Mouse (Mus musculus): ENCODE measurements at regions not wholly inside any gene's neighbourhood (a gene's known extent, or its start where the extent isn't known, plus 50 kb on each side); places are given as distances from the start of the nearest gene placed in this dataset.

- Histone ChIP-seq H3K4me3 (replicated peaks; ENCODE audit: low read length) (no peak overlapping the region), H3K36me3 (ENCODE audit: control insufficient read depth, insufficient read depth) (no peaks in the 10 kb centered on the region), H3K27me3 (replicated peaks; ENCODE audit: control insufficient read depth, insufficient read depth, low read length) (no peaks in the 10 kb centered on the region), H3K4me1 (replicated peaks; ENCODE audit: control insufficient read depth, insufficient read depth, low read length) (no peaks in the 10 kb centered on the region), H3K9ac (replicated peaks; ENCODE audit: low read depth, low read length) (no peak overlapping the region), H3K27ac (ENCODE audit: low read length) (no peak overlapping the region), H3K4me2 (ENCODE audit: low read length) (no peak overlapping the region), H3K9me3 (ENCODE audit: control insufficient read depth, low read length) (no peaks in the 10 kb centered on the region)
- ATAC-seq = no peak
- 10% methylated on average over 2 of the region's 2 CpGs for WGBS
Observed at GRCm38 (mm10) chrX:77009336-77009735, 406.6 kb upstream of the Cldn34d start.

GRCm38 (mm10) chrX:77013890-77014289 lies 411.2 kb upstream of the Cldn34d start:
- no peak overlapping the region for H3K27ac ChIP-seq (ENCODE audit: low read length)

GRCm38 (mm10) chrX:77050401-77051381 lies 448.0 kb upstream of the Cldn34d start:
- Histone ChIP-seq H3K9me3 (ENCODE audit: control insufficient read depth, low read length) (no peaks in the 10 kb centered on the region), H3K4me3 (replicated peaks; ENCODE audit: low read length) (no peak overlapping the region), H3K4me2 (ENCODE audit: low read length) (no peak overlapping the region), H3K4me1 (replicated peaks; ENCODE audit: control insufficient read depth, insufficient read depth, low read length) (peaks cover 7% of the 10 kb centered on the region; the same call in 1 of the 2 replicates), H3K9ac (replicated peaks; ENCODE audit: low read depth, low read length) (no peak overlapping the region), H3K27ac (ENCODE audit: low read length) (0 out of 2 replicates have a peak overlapping the region, but pooled peaks have one; percentile 3), H3K36me3 (ENCODE audit: control insufficient read depth, insufficient read depth) (no peaks in the 10 kb centered on the region), H3K27me3 (replicated peaks; ENCODE audit: control insufficient read depth, insufficient read depth, low read length) (no peaks in the 10 kb centered on the region)
- peak; percentile 95 for ATAC-seq
- WGBS = 25% methylated on average over 5 of the region's 5 CpGs

More at GRCm38 (mm10) chrX:77013890-77014289, 411.2 kb upstream of the Cldn34d start:
- no peaks in the 10 kb centered on the region for H3K9me3 ChIP-seq (ENCODE audit: control insufficient read depth, low read length)
- WGBS = 72% methylated on average over 1 of the region's 1 CpGs
- no peak overlapping the region for H3K4me2 ChIP-seq (ENCODE audit: low read length)
- H3K4me1 ChIP-seq (replicated peaks; ENCODE audit: control insufficient read depth, insufficient read depth, low read length) = no peaks in the 10 kb centered on the region
- no peak overlapping the region for H3K4me3 ChIP-seq (replicated peaks; ENCODE audit: low read length)
- H3K27me3 ChIP-seq (replicated peaks; ENCODE audit: control insufficient read depth, insufficient read depth, low read length) = no peaks in the 10 kb centered on the region
- no peak overlapping the region for H3K9ac ChIP-seq (replicated peaks; ENCODE audit: low read depth, low read length)
- ATAC-seq = peak; percentile 33; the same call in 1 of the 2 replicates
- no peaks in the 10 kb centered on the region for H3K36me3 ChIP-seq (ENCODE audit: control insufficient read depth, insufficient read depth)

GRCm38 (mm10) chrX:77052036-77052435 lies 449.3 kb upstream of the Cldn34d start:
- 68% methylated on average over 1 of the region's 1 CpGs for WGBS
- no peak for ATAC-seq
- H3K4me2 ChIP-seq (ENCODE audit: low read length) = no peak overlapping the region
- H3K9ac ChIP-seq (replicated peaks; ENCODE audit: low read depth, low read length) = no peak overlapping the region
- no peaks in the 10 kb centered on the region for H3K36me3 ChIP-seq (ENCODE audit: control insufficient read depth, insufficient read depth)
- H3K4me3 ChIP-seq (replicated peaks; ENCODE audit: low read length) = no peak overlapping the region
- no peak overlapping the region for H3K27ac ChIP-seq (ENCODE audit: low read length)
- H3K27me3 ChIP-seq (replicated peaks; ENCODE audit: control insufficient read depth, insufficient read depth, low read length) = no peaks in the 10 kb centered on the region
- H3K9me3 ChIP-seq (ENCODE audit: control insufficient read depth, low read length) = no peaks in the 10 kb centered on the region
- peaks cover 7% of the 10 kb centered on the region; the same call in 1 of the 2 replicates for H3K4me1 ChIP-seq (replicated peaks; ENCODE audit: control insufficient read depth, insufficient read depth, low read length)

- no peak overlapping the region for H3K27ac ChIP-seq (ENCODE audit: low read length)
- no peaks in the 10 kb centered on the region for H3K4me1 ChIP-seq (replicated peaks; ENCODE audit: control insufficient read depth, insufficient read depth, low read length)
- 73% methylated on average over 4 of the region's 4 CpGs for WGBS
- no peaks in the 10 kb centered on the region for H3K36me3 ChIP-seq (ENCODE audit: control insufficient read depth, insufficient read depth)
- H3K9me3 ChIP-seq (ENCODE audit: control insufficient read depth, low read length) = no peaks in the 10 kb centered on the region
- no peak overlapping the region for H3K4me3 ChIP-seq (replicated peaks; ENCODE audit: low read length)
- H3K9ac ChIP-seq (replicated peaks; ENCODE audit: low read depth, low read length) = no peak overlapping the region
- peak; percentile 82 for ATAC-seq
- no peak overlapping the region for H3K4me2 ChIP-seq (ENCODE audit: low read length)
- no peaks in the 10 kb centered on the region for H3K27me3 ChIP-seq (replicated peaks; ENCODE audit: control insufficient read depth, insufficient read depth, low read length)
Observed at GRCm38 (mm10) chrX:77079776-77080175, 431.0 kb upstream of the Tbl1x start.

- no peaks in the 10 kb centered on the region for H3K4me1 ChIP-seq (replicated peaks; ENCODE audit: control insufficient read depth, insufficient read depth, low read length)
- ATAC-seq = no peak
Observed at GRCm38 (mm10) chrX:77082716-77083115, 428.1 kb upstream of the Tbl1x start.

GRCm38 (mm10) chrX:77121761-77122160 lies 389.1 kb upstream of the Tbl1x start:
- WGBS = 70% methylated on average over 2 of the region's 2 CpGs
- no peak overlapping the region for H3K27ac ChIP-seq (ENCODE audit: low read length)
- no peak overlapping the region for H3K4me3 ChIP-seq (replicated peaks; ENCODE audit: low read length)
- H3K4me2 ChIP-seq (ENCODE audit: low read length) = no peak overlapping the region
- H3K9ac ChIP-seq (replicated peaks; ENCODE audit: low read depth, low read length) = no peak overlapping the region
- H3K36me3 ChIP-seq (ENCODE audit: control insufficient read depth, insufficient read depth) = no peaks in the 10 kb centered on the region
- no peak for ATAC-seq
- no peaks in the 10 kb centered on the region for H3K4me1 ChIP-seq (replicated peaks; ENCODE audit: control insufficient read depth, insufficient read depth, low read length)
- H3K27me3 ChIP-seq (replicated peaks; ENCODE audit: control insufficient read depth, insufficient read depth, low read length) = no peaks in the 10 kb centered on the region
- no peaks in the 10 kb centered on the region for H3K9me3 ChIP-seq (ENCODE audit: control insufficient read depth, low read length)

More at GRCm38 (mm10) chrX:77082716-77083115, 428.1 kb upstream of the Tbl1x start:
- no peaks in the 10 kb centered on the region for H3K36me3 ChIP-seq (ENCODE audit: control insufficient read depth, insufficient read depth)
- H3K27ac ChIP-seq (ENCODE audit: low read length) = no peak overlapping the region
- WGBS = 84% methylated on average over 1 of the region's 1 CpGs
- H3K4me2 ChIP-seq (ENCODE audit: low read length) = no peak overlapping the region
- no peaks in the 10 kb centered on the region for H3K27me3 ChIP-seq (replicated peaks; ENCODE audit: control insufficient read depth, insufficient read depth, low read length)
- no peak overlapping the region for H3K4me3 ChIP-seq (replicated peaks; ENCODE audit: low read length)
- no peak overlapping the region for H3K9ac ChIP-seq (replicated peaks; ENCODE audit: low read depth, low read length)
- H3K9me3 ChIP-seq (ENCODE audit: control insufficient read depth, low read length) = no peaks in the 10 kb centered on the region

All from forebrain, embryonic 16.5 days (tissue).